Mouse (Mus musculus) small intestine, adult 2 months (tissue): ENCODE results near the gene Rpl37.

Experiments used
- CTCF ChIP-seq: fragments of 200-500 bp; IDR thresholded peaks from 2 replicates; pipeline ENCODE4 v1.5.1; 2012; ENCODE audit warnings: low read depth, mild to moderate bottlenecking, control low read depth, inconsistent platforms, low read length, moderate library complexity, mixed read lengths; ENCODE audit not compliant: insufficient replicate concordance, insufficient read length; ENCODE audit errors: extremely low read depth
- POLR2A ChIP-seq: fragments of 200-500 bp; IDR thresholded peaks from 2 replicates; pipeline ENCODE4 v1.6.1; 2012; ENCODE audit warnings: low read depth, mild to moderate bottlenecking, control low read depth, inconsistent platforms, low read length, moderate library complexity

GRCm38 (mm10) chr15:5126456-5126855 is 10.0 kb downstream of the Rpl37 start:
- TF ChIP-seq POLR2A (no peak), CTCF (no peak)
